Mouse (Mus musculus) cerebellum, adult 2 months (tissue): ENCODE measurements around the gene A930018P22Rik.
"Not testable (repeated sequence)": the region's sequence is repeated elsewhere in the genome, so short reads cannot be mapped to it uniquely, and the experiment has no call there.

ENCODE experiments used
- CTCF ChIP-seq: fragments of 200-500 bp; IDR thresholded peaks from 2 replicates; pipeline ENCODE4 v1.5.1; 2011; ENCODE audit warnings: low read depth, mild to moderate bottlenecking, control low read depth, low read length, moderate library complexity, borderline replicate concordance; ENCODE audit not compliant: insufficient read depth
- POLR2A ChIP-seq: fragments of 200-500 bp; IDR thresholded peaks from 2 replicates; pipeline ENCODE4 v1.6.1; 2011; ENCODE audit warnings: low read length, control low read depth, borderline replicate concordance; ENCODE audit not compliant: insufficient read depth

DNA sequence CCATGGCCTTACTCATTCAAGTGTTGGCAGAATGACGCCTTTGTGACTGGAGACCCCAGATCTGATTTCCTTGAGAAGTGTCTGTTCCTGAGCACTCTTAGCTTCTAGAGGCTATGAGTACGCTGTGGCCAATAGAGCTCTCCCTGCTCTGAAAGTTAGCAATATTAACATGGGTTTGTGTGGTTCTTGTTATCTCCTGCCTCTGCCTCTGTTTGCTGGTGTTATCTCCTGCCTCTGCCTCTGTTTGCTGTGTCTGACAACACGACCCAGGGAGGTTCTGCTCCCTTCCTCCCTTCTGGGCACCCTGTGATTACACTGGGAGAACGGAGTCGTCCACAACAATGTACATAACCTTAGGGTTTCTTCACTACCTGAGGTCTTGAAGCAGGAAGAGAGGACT, 44.3 kb upstream of the A930018P22Rik start:
- not testable (repeated sequence) for TF ChIP-seq CTCF, POLR2A
